Mouse (Mus musculus) midbrain, embryonic 15.5 days (tissue): ENCODE measurements around the gene Slc22a15. TPM values are rescaled to one million over a fixed set of nuclear protein-coding genes. Genes with fewer than 3 reads are reported as not detected.

Source experiments
- ATAC-seq: fragments of 200-750 bp; cut with Nextera tagmentation; replicated peaks from 2 replicates; pipeline ENCODE4 v1.8.0; 2017; ENCODE audit warnings: moderate TSS enrichment
- H3K27ac ChIP-seq: fragments of 300-500 bp; sonication (generic); 2 replicates; pipeline ENCODE4 v1.5.1; 2015; ENCODE audit warnings: mild to moderate bottlenecking, inconsistent platforms
- H3K27me3 ChIP-seq: fragments of 300-500 bp; sonication (generic); replicated peaks from 2 replicates; pipeline ENCODE4 v1.6.1; 2015; ENCODE audit warnings: inconsistent platforms
- H3K36me3 ChIP-seq: fragments of 300-500 bp; sonication (generic); replicated peaks from 2 replicates; pipeline ENCODE4 v1.6.1; 2015; ENCODE audit warnings: inconsistent platforms
- H3K4me1 ChIP-seq: fragments of 300-500 bp; sonication (generic); 2 replicates; pipeline ENCODE4 v1.6.1; 2015; ENCODE audit warnings: inconsistent platforms
- H3K4me2 ChIP-seq: fragments of 300-500 bp; sonication (generic); 2 replicates; pipeline ENCODE4 v1.6.1; 2015; ENCODE audit warnings: inconsistent platforms, mild to moderate bottlenecking, moderate library complexity
- H3K4me3 ChIP-seq: fragments of 300-500 bp; sonication (generic); 2 replicates; pipeline ENCODE4 v1.5.1; 2015; ENCODE audit warnings: mild to moderate bottlenecking, inconsistent platforms
- H3K9ac ChIP-seq: fragments of 300-500 bp; sonication (generic); 2 replicates; pipeline ENCODE4 v1.6.1; 2015; ENCODE audit warnings: mild to moderate bottlenecking, inconsistent platforms
- H3K9me3 ChIP-seq: fragments of 300-500 bp; sonication (generic); 2 replicates; pipeline ENCODE4 v1.6.1; 2016; ENCODE audit warnings: inconsistent platforms
- WGBS: fragments of 180-500 bp; shearing (Covaris S2); methylation state at CpG from one replicate; pipeline ENCODE4 v1.1.7; 2015; ENCODE audit warnings: mixed read lengths; 5-methylcytosine and 5-hydroxymethylcytosine counted together
- polyA plus RNA-seq: library from polyadenylated mRNA; unstranded; fragments of >200 nt; fragmentation: Nextera tagmentation; extraction: Ambion mirVana; gene quantifications from 2 replicates; pipeline ENCODE4 v1.2.1, GENCODE M21; 2015

Gene Slc22a15
- polyA plus RNA-seq, 1 experiment from 2014 or later = 7.6 TPM

- H3K4me1 ChIP-seq = 0 out of 2 replicates have a peak, but pooled peaks cover 3% of the 10 kb centered on the region
- no peak overlapping the region for H3K9ac ChIP-seq
- H3K4me3 ChIP-seq = no peak overlapping the region
- ATAC-seq = no peak
- no peaks in the 10 kb centered on the region for H3K27me3 ChIP-seq
- 86% methylated on average over 5 of the region's 5 CpGs for WGBS
- H3K4me2 ChIP-seq = no peak overlapping the region
- no peak overlapping the region for H3K27ac ChIP-seq
- no peaks in the 10 kb centered on the region for H3K36me3 ChIP-seq
- no peaks in the 10 kb centered on the region for H3K9me3 ChIP-seq
Measured at GRCm38 (mm10) chr3:101914266-101914665, 10.0 kb downstream of the Slc22a15 start.

DNA sequence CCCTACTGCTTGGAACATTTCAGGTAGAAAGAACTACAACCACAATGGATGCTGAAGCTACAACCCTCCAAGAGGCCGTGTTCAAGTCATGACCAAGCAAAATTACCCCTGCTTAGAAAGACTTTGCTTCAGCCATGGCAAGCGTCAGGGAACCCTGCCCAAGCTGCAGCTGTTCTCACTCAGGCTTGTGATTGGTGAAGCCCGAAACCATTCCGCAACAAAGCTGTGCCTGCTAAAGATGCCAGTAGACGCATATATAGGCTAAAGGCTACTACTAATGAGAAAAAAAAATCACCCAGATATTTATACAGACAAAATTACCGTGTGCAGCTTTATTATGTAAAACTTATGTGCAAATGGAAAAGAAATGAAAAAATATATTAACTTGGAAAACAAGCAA lies 12.2 kb downstream of the Slc22a15 start:
- Histone ChIP-seq H3K27ac (no peak overlapping the region), H3K4me1 (no peaks in the 10 kb centered on the region), H3K4me3 (no peak overlapping the region), H3K36me3 (0 out of 2 replicates have a peak, but pooled peaks cover 4% of the 10 kb centered on the region), H3K4me2 (no peak overlapping the region), H3K9me3 (no peaks in the 10 kb centered on the region), H3K9ac (no peak overlapping the region), H3K27me3 (no peaks in the 10 kb centered on the region)
- no peak for ATAC-seq
- WGBS = 80% methylated on average over 6 of the region's 6 CpGs

DNA sequence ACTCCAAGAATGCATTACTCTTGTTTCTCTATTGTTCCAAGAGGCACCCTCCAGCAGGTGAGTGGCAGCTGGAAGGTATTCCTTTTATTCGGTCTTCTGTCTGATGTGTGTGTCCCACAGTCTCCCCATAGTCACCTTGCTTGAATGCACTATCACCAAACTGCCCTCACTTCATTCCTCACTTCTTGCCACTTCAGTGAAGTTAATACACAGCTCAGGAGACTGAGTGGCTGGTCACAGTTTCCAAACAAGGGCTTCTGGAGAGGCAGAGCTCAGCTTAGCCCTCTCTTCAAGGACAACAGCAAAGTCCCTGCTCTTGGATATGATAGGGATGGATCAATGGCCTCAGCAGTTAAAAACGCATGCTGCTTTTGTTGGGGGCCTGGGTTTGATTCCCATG lies 17.2 kb downstream of the Slc22a15 start:
- H3K36me3 ChIP-seq = 0 out of 2 replicates have a peak, but pooled peaks cover 4% of the 10 kb centered on the region
- no peak overlapping the region for H3K4me3 ChIP-seq
- WGBS = 61% methylated on average over 2 of the region's 2 CpGs
- no peaks in the 10 kb centered on the region for H3K27me3 ChIP-seq
- no peak overlapping the region for H3K27ac ChIP-seq
- no peaks in the 10 kb centered on the region for H3K9me3 ChIP-seq
- H3K4me1 ChIP-seq = 0 out of 2 replicates have a peak, but pooled peaks cover 5% of the 10 kb centered on the region
- no peak overlapping the region for H3K9ac ChIP-seq
- H3K4me2 ChIP-seq = no peak overlapping the region
- no peak for ATAC-seq

DNA sequence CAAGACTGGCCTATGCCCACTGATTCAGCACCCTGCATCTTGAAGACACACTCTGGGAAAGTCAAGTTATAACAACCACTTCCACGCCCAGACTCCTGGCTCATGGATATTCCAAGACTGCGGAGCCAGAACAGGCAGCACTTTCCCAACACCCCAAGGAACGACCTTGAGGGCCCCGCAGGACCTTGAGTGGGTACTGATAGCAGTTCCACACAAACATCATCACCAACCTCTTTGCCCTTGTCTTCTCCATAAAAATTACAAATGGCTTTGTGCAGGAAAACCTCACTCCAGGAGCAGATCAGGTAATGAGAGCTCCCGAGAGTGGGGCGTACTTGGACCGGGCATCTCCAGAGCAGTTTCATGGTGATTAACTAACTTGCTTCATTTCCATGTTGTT lies 19.5 kb downstream of the Slc22a15 start:
- ATAC-seq = no peak
- WGBS = 71% methylated on average over 7 of the region's 7 CpGs

DNA sequence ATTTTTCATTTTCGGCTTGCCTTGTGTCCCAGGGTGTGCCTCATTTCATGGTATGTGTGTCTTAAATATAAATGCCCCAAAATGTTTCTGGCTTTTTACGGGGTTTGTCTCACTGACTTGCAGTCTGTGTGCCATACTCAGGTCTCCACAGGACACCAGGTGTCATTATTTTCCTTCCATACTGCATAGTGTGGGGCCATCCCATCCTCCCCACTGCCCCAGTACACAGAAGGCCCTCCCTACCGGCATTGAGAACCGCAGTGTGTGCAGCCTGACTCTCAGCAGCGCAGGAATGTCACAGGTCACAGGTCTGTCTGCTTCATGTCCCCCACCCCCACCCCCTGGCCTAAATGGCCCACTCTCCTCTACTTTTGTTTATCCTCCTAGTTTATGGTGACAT lies 21.2 kb downstream of the Slc22a15 start:
- H3K27ac ChIP-seq = no peak overlapping the region
- no peaks in the 10 kb centered on the region for H3K36me3 ChIP-seq
- no peak overlapping the region for H3K4me3 ChIP-seq
- peak; percentile 51; the same call in 1 of the 2 replicates for ATAC-seq
- H3K9ac ChIP-seq = no peak overlapping the region
- H3K9me3 ChIP-seq = no peaks in the 10 kb centered on the region
- 0 out of 2 replicates have a peak, but pooled peaks cover 6% of the 10 kb centered on the region for H3K4me1 ChIP-seq
- H3K27me3 ChIP-seq = no peaks in the 10 kb centered on the region
- no peak overlapping the region for H3K4me2 ChIP-seq
- 85% methylated on average over 5 of the region's 5 CpGs for WGBS

More for the DNA sequence above, 19.5 kb downstream of the Slc22a15 start:
- Histone ChIP-seq H3K27me3 (no peaks in the 10 kb centered on the region), H3K4me1 (0 out of 2 replicates have a peak, but pooled peaks cover 6% of the 10 kb centered on the region), H3K4me3 (no peak overlapping the region), H3K4me2 (no peak overlapping the region), H3K27ac (no peak overlapping the region), H3K36me3 (0 out of 2 replicates have a peak, but pooled peaks cover 4% of the 10 kb centered on the region), H3K9me3 (no peaks in the 10 kb centered on the region), H3K9ac (no peak overlapping the region)

DNA sequence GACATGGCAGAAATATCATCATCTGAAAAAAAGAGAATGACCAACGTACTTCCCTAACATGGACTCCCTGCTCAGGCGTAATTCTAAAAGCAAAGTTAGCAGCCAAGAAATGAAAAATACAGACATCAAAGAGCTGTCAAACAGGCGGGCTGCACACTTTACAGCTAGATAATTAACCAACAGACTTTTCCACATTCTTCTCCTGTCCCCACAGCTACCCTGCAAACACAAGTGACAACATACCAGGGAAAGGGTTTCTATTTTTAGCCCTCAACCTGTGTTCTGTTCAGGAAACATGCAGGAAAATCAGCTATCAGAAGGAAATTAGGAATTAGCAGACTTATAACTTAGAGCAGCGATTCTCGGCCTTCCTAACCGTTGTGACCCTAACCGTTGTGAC lies 21.9 kb downstream of the Slc22a15 start:
- Histone ChIP-seq H3K36me3 (no peaks in the 10 kb centered on the region), H3K4me3 (no peak overlapping the region), H3K4me2 (no peak overlapping the region), H3K27me3 (no peaks in the 10 kb centered on the region), H3K9me3 (no peaks in the 10 kb centered on the region), H3K27ac (no peak overlapping the region), H3K4me1 (0 out of 2 replicates have a peak, but pooled peaks cover 6% of the 10 kb centered on the region), H3K9ac (no peak overlapping the region)
- WGBS = 59% methylated on average over 7 of the region's 7 CpGs
- ATAC-seq = no peak

DNA sequence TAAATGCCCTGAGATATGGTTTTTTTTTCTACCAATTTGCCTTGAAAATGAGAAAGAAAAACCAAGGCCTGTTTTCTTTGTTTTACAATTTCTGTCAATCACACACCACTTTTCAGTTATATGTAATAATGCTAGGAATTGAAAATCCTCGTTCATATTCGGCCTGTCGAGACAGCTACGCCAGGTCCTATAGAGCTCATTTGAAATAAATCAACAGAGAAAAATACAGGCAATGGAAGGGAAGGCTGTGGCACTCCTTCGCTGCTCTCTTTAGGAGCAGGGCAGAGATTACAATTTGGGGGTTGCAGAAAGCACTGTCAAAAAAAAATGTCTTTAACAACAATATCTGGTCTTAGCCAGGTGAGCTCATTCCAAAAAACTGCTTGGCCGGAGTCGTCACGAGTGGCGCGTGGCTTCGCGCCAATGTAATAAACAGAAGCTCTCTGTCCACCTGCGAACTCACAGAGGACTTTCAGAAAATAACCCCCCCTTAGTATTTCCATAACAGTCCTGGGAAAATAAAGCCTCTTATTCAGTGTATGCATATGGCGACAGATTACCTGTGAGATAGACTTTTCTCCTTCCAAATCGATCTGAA lies 26.8 kb downstream of the Slc22a15 start:
- Histone ChIP-seq H3K36me3 (no peaks in the 10 kb centered on the region), H3K4me3 (no peak overlapping the region), H3K9ac (no peak overlapping the region), H3K27ac (no peak overlapping the region), H3K4me2 (no peak overlapping the region), H3K4me1 (0 out of 2 replicates have a peak, but pooled peaks cover 10% of the 10 kb centered on the region), H3K9me3 (no peaks in the 10 kb centered on the region), H3K27me3 (no peaks in the 10 kb centered on the region)
- WGBS = 80% methylated on average over 15 of the region's 15 CpGs
- ATAC-seq = peak; percentile 64; the same call in 1 of the 2 replicates

GRCm38 (mm10) chr3:101896893-101897292 lies 27.4 kb downstream of the Slc22a15 start:
- no peaks in the 10 kb centered on the region for H3K9me3 ChIP-seq
- H3K4me3 ChIP-seq = no peak overlapping the region
- no peak overlapping the region for H3K27ac ChIP-seq
- H3K4me1 ChIP-seq = 0 out of 2 replicates have a peak, but pooled peaks cover 4% of the 10 kb centered on the region
- H3K36me3 ChIP-seq = no peaks in the 10 kb centered on the region
- H3K9ac ChIP-seq = no peak overlapping the region
- WGBS = 28% methylated on average over 9 of the region's 9 CpGs
- ATAC-seq = peak; percentile 77
- H3K27me3 ChIP-seq = no peaks in the 10 kb centered on the region
- no peak overlapping the region for H3K4me2 ChIP-seq

DNA sequence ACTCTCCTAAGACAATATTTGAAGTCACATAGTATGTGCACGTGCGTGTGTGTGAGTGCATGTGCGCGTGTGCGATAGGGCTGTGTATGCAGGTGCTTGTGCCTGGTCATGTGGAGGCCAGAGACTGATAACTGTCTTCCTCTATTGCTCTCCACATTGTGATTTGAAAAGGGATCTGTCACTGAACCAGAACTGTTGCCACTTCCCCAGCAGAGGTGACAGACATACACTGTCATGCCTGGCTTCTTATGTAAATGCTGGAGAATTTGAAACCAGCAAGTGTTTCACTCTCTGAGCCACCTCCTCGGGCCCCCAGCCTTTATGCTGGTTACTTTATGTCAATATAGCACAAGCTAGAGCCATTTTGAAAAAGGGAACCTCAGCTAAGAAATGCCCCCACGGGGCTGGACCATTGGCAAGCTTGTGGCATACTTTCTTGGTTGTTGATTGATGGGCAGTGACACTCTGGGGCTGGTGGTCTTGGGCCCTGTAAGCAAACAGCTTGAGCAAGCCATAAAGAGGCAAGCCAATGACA lies 28.8 kb downstream of the Slc22a15 start:
- 82% methylated on average over 7 of the region's 7 CpGs for WGBS
- H3K27me3 ChIP-seq = no peaks in the 10 kb centered on the region
- H3K36me3 ChIP-seq = no peaks in the 10 kb centered on the region
- 0 out of 2 replicates have a peak, but pooled peaks cover 4% of the 10 kb centered on the region for H3K4me1 ChIP-seq
- H3K4me3 ChIP-seq = no peak overlapping the region
- H3K9ac ChIP-seq = no peak overlapping the region
- H3K27ac ChIP-seq = no peak overlapping the region
- H3K4me2 ChIP-seq = no peak overlapping the region
- H3K9me3 ChIP-seq = no peaks in the 10 kb centered on the region
- peak; percentile 50; the same call in 1 of the 2 replicates for ATAC-seq

GRCm38 (mm10) chr3:101885591-101885990 lies 38.7 kb downstream of the Slc22a15 start:
- H3K27me3 ChIP-seq = no peaks in the 10 kb centered on the region
- WGBS = 36% methylated on average over 3 of the region's 3 CpGs
- H3K4me3 ChIP-seq = no peak overlapping the region
- no peak overlapping the region for H3K27ac ChIP-seq
- no peaks in the 10 kb centered on the region for H3K9me3 ChIP-seq
- H3K9ac ChIP-seq = no peak overlapping the region
- H3K4me2 ChIP-seq = no peak overlapping the region
- no peaks in the 10 kb centered on the region for H3K36me3 ChIP-seq
- 0 out of 2 replicates have a peak, but pooled peaks have one; percentile 52 for ATAC-seq
- 0 out of 2 replicates have a peak, but pooled peaks cover 2% of the 10 kb centered on the region for H3K4me1 ChIP-seq

GRCm38 (mm10) chr3:101885041-101885440 lies 39.2 kb downstream of the Slc22a15 start:
- H3K4me2 ChIP-seq = no peak overlapping the region
- no peaks in the 10 kb centered on the region for H3K36me3 ChIP-seq
- H3K9ac ChIP-seq = no peak overlapping the region
- ATAC-seq = peak; percentile 65; the same call in 1 of the 2 replicates
- H3K9me3 ChIP-seq = no peaks in the 10 kb centered on the region
- WGBS = 51% methylated on average over 4 of the region's 4 CpGs
- H3K4me3 ChIP-seq = no peak overlapping the region
- H3K4me1 ChIP-seq = 0 out of 2 replicates have a peak, but pooled peaks cover 2% of the 10 kb centered on the region
- no peak overlapping the region for H3K27ac ChIP-seq
- no peaks in the 10 kb centered on the region for H3K27me3 ChIP-seq

- Histone ChIP-seq H3K4me3 (no peak overlapping the region), H3K9me3 (no peaks in the 10 kb centered on the region), H3K4me1 (0 out of 2 replicates have a peak, but pooled peaks cover 2% of the 10 kb centered on the region), H3K27me3 (no peaks in the 10 kb centered on the region), H3K4me2 (no peak overlapping the region), H3K27ac (no peak overlapping the region), H3K36me3 (no peaks in the 10 kb centered on the region; the same call in 1 of the 2 replicates), H3K9ac (no peak overlapping the region)
- no peak for ATAC-seq
- 72% methylated on average over 3 of the region's 3 CpGs for WGBS
Measured at GRCm38 (mm10) chr3:101883902-101884301, 40.4 kb downstream of the Slc22a15 start.
